Mouse (Mus musculus) ovary, postnatal 10 days (tissue): ENCODE results near the gene Lipi.

ENCODE experiments used
- DNase-seq: peaks from one replicate; pipeline ENCODE4 v3.0.0; 2022; ENCODE audit warnings: low spot score

Gene Lipi

DNA sequence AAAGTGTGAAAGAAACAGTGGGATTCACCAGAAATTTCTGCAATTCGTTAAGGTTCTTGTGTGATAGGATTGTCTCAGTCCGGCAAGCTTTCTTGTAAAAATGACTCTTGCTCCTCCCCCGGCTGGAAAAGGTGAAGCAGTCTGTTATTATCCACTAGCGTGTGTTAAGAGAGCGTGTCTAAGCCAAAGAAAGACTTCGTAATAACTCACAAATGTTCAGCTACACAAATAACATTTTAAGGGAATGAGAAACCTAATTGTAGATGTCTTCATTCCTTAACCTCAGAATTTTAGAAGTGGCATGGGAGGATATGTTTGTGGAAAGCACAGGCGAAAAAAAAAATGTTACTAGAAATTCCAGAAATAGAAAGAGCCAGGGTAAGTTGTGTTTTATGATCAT lies at the start of gene Lipi:
Gene Lipi (minus strand): TSS at position 101 of the 400 bp plus-strand sequence.
- DNase-seq: no peak

DNA sequence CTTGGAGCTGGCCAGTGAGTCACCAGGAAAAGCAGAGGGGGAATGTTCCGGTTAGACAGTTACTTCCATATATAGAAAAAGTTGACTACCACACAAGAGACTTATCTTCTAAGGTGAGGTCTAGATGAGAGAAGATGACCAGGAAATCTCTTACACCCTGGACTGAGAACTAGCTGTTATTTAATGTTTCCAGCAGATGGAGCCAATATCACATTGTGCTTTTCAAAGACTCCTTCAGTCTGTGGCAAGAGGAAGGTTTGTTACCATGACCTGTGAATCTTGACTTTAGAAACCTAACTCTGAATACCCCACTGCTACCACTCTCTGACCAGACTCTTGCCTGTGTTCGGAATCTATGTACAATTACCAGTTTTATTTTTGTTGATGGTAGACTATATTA lies 42.0 kb upstream of the Lipi start:
- DNase-seq: no peak

DNA sequence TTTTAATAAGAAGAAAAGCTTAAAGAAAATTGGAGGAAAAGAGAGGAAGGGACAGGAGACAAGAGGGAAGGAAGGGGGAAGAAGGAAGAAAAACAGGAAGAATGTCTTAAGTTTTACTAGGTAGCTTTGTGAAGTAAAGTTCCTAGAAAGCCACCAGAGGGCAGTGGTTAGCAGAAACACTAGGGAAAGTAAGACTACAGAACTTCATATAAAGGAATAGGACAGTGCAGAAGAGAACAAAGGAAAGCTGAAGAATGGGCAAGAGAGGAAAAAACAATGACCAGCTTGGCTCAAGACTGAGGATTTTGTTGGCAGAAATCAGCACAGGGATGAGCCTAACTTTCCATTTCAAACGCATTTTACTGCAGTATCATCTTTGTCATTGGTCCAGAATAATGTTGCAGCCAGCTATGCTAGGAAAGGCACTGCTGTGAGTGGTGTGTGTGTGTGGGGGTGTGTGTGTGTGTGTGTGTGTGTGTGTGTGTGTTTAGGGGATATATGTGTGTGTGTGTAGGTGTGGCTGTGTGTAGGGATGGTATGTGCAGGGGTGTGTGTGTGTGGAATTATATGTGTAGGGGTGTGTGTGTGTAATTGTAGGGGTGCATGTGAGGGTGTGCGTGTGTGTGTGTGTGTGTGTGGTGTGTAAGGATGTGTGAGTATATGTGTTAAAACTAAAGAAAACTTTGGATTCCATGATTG lies 31.9 kb upstream of the Lipi start:
- no peak for DNase-seq

DNA sequence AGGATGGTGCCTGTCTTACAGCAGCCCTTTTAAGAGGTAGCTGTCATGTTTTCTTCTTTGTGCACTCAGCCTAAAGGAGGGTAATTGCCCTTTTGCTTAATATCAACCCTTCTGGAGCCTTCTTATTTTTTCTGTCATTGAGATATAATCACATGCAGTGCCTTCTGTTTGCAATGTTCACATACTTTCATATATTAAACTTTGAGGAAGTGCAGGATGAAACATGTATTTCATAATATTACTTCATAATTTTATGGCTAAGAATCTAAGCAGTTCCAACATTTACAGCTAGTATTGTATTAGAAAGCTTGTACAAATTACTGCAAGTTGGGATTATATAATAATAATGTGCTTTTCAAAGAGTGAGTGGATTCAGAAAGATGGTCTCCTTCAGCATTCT lies 26.7 kb upstream of the Lipi start:
- DNase-seq: no peak

DNA sequence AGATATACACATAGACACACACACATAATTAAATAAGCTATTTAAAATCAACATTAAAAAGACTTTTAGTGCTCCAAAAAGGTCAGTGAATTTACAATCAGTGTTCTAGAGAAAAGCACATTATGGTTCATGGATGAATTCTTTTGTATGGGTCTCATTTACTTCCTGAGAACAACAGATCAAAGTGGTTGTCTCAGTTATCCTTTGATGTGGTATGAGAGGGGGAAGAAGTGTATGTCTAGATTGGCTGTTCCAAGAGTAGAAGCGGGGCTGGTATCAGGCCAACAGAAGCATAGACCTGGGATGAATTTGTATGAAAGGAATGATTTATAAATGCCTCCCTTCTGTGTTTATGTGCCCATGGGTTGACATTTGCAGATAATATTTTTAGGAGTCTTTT lies 20.6 kb upstream of the Lipi start:
- DNase-seq: no peak

DNA sequence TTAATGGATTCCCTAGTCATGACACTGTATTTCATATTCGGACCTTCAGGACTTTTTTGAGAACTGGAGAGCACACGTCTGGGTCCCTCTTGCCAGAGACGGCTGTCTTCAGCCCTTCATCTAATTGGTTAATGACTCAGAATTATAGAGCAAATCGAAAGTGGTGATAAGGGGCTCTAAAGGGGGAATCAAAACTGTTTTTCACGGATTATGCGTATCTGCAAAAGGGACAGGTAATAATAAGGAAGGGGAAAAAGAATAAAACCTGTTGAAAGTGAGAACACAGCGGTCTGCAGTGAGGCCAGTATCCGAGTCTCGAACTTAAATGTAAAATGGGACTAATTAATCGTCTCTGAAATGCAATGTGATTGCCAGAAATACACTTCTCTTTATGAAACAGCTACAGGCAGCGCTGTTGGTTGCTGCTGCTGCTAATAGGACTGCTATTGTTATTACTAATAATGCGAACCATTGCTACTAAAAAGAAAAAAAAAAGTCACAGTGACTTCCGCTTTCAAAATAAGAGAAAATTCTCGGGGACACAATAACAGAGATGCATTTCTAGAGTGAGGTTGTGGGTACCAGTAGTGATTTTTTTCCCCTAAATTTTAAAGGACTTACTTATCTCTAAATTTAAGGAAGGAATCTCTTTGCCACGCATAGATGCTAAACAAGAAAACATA lies 7.8 kb upstream of the Lipi start:
- DNase-seq: no peak

DNA sequence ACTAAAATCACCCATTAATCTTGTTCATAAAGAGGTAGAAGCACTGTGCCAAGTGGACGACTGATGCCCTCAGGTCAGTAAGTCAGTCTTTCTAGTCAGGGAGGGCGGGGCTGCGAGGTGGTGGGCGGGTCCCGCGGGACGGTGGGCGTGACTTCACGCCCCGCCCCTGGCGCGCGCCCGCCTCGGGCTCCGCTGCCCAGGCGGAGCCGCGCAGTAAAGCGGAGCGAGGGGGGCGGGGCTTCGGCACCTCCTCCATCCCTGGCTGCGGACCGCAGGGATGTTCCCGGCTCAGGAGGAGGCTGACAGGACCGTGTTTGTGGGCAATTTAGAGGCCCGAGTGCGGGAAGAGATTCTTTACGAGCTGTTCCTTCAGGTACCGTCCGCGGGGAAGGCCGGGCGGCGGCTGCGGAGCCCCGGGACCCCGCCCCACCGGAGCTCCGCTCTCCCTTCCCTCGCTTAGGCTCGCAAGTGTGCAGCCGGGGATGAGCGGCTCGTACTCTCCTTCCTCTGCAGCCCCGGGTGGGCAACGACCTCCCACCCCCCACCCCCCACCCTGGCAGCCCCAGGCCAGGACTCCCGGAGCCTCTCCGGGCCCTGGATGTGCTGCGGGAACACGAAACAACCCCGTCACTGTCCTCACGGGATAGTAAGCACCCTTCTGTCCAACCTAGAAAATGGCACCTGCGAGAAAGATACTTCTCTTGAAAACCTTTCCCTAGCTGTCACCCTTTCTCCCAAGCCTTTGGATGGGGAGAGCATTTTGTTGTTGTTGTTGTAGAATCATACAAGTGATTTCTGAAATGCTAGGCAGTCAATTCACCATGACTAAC lies 7.0 kb upstream of the Lipi start, which contains the start of gene Rbm11:
Gene Rbm11 (plus strand): TSS at position 174 of the 830 bp plus-strand sequence.
- peak; percentile 45 for DNase-seq

DNA sequence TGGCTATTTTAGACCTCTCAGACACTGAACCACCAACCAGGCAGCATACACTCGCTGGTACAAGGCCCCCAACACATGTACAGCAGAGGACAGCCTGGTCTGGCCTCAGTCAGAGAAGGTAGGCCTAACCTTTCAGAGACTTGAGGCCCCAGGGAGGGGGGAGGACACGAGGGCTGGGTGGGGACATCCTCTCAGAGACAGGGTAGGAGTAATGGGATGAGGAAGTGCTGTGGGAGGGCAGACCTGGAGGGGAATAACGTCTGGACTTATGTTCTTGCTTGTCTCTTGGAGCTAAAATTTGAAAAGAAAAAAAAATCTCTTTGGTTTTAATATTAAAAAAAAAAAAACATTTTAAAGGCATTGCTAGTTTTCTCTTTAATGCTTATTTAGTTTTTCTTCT lies 605 bp upstream of the Lipi start:
- no peak for DNase-seq

DNA sequence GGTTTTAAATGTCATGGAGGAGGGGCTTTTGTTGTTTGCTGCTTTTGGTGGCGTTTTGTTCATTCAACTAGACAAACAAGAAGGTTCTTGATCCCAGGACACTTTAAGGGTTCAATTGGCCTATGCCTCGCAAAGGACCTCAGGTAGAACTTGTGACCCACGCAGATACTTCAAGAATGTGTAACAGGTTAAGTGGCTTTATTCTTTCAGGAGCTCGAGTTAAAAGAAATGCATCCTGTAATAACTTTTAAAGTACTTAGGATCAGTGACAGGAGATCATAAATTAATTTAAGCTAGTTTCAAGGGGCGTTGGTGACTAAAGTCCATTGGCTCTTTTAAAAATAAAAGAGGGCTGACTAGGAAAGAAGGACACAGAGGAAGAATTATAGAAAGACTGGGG lies 3.6 kb downstream of the Lipi start:
- DNase-seq: no peak

DNA sequence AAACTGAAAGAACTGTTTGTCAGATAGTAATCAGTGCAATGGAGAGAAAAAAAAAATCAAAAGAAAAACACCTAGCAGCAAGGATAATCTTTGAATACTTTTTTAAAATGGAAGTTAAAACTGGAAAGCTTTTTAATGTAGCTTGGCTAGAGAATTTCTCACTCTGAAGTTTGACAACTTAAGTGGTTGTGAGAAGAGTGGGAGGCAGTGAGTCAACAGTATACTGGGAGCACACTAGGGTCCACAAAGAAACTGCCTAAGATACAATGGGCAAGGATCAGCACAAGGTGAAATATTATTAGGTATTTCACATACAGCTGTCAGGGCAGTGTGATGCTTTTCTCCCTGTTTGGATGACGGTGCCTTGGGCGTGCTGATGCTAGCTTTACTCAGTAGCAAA lies 23.0 kb downstream of the Lipi start:
- DNase-seq: no peak

DNA sequence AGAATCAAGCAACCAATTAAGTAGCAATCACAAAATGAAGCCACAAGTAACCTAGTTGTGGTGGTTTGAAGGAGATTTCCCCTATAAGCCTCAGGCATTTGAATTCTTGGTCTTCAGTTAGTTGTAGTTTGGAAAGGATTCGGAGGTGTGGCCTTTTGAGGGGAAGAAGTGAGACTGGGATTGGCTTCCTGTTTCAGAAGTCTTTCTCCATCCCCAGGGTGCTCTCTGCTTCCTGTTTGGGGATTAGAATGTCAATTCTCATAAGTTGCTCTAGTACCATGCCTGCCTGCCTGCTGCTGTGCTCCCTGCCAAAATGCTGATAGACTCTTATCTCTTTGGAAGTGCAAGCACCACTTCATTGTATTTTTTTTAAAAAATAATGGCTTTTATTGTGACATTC lies 40.6 kb downstream of the Lipi start:
- no peak for DNase-seq

DNA sequence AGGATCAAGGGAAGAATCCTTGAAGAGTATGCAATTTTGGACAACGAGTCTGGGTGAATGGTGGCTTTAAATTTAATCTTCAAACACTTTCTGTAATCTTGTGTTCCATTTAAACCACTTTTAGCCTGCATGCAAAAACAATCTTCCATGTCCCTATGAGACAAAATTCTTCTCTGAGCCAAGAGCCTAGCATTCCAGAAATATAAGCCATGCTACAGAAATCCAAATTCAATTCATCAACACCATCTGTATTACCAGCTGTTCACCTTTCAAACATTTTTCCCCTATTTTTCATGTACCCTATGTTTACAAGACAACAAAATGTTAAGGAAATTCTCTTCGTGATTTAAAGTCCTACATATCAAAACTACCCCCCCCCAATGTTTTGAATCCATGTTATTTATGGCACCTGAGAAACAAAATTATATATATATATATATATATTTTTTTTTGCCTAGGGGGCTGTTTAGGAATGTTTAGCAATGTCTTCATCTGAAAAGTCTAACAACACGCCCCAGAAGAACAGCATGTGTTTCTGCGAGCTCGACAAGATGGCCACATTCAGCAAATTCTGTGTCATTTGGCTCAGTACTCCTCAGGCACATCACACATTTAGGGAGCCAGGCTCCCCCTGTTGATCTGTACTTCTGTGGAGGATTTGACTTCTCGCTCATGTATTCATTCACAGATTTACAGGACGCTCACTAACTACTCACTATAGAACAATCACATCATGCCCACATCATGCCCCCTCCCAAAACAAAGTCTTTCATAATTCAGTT lies 47.9 kb downstream of the Lipi start:
- no peak for DNase-seq

DNA sequence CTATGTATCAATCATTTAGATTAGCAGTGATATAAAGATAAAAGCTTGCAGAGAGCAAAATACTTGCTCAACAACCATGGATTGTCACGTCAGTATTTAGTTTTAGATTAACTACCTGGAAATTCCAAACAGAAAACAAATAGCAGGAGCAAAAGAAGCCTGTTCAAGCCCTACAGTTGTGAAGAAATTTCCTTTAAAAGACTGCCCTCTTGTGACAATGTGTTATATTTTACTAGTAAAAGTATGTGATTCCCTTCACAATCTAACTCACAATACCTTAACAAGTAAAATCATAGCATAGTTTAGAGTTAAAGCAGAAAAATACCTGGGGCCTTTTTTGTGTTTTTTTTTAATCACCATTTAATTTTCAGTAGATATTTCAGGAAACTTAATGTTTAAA lies 54.2 kb downstream of the Lipi start:
- no peak for DNase-seq

DNA sequence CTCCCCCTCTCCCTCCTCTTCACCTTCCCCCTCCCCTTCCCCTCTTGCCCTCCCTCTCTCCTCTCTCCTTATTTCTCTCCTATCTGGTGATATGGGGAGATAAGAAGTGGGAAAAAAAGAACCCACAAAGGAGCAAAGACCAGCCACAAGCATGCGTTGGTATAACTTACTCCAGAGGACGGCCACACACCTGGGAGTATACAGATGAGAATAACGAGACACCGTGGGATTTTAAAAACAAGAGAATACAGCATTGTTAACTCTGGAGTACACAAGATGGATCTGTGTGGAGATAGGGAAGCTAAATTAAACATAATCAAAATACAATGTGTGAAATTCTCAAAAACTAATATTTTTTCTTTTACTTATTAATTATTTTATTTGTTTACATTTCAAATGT lies 89.3 kb downstream of the Lipi start:
- no peak for DNase-seq
